Mouse (Mus musculus) forebrain, embryonic 15.5 days (tissue): ENCODE data around the gene Rarg. TPM values are rescaled to one million over a fixed set of nuclear protein-coding genes. Genes with fewer than 3 reads are reported as not detected.

Experiments
- ATAC-seq: fragments of 200-750 bp; cut with Nextera tagmentation; replicated peaks from 2 replicates; pipeline ENCODE4 v1.8.0; 2017; ENCODE audit warnings: mild to moderate bottlenecking, moderate TSS enrichment, moderate library complexity
- H3K27ac ChIP-seq: fragments of 300-500 bp; sonication (generic); replicated peaks from 2 replicates; pipeline ENCODE4 v1.5.1; 2015; ENCODE audit warnings: mild to moderate bottlenecking, inconsistent platforms
- H3K27me3 ChIP-seq: fragments of 300-500 bp; sonication (generic); 2 replicates; pipeline ENCODE4 v1.6.1; 2015; ENCODE audit warnings: inconsistent platforms
- H3K36me3 ChIP-seq: fragments of 300-500 bp; sonication (generic); 2 replicates; pipeline ENCODE4 v1.6.1; 2015; ENCODE audit warnings: mild to moderate bottlenecking, inconsistent platforms
- H3K4me1 ChIP-seq: fragments of 300-500 bp; sonication (generic); 2 replicates; pipeline ENCODE4 v1.6.1; 2015; ENCODE audit warnings: inconsistent platforms
- H3K4me2 ChIP-seq: fragments of 300-500 bp; sonication (generic); replicated peaks from 2 replicates; pipeline ENCODE4 v1.6.1; 2015; ENCODE audit warnings: mild to moderate bottlenecking, inconsistent platforms
- H3K4me3 ChIP-seq: fragments of 300-500 bp; sonication (generic); 2 replicates; pipeline ENCODE4 v1.5.1; 2015; ENCODE audit warnings: mild to moderate bottlenecking, inconsistent platforms
- H3K9ac ChIP-seq: fragments of 300-500 bp; sonication (generic); replicated peaks from 2 replicates; pipeline ENCODE4 v1.6.1; 2015; ENCODE audit warnings: mild to moderate bottlenecking, inconsistent platforms
- H3K9me3 ChIP-seq: fragments of 300-500 bp; sonication (generic); 2 replicates; pipeline ENCODE4 v1.6.1; 2016; ENCODE audit warnings: inconsistent platforms
- WGBS: fragments of 180-500 bp; shearing (Covaris S2); methylation state at CpG from one replicate; pipeline ENCODE4 v1.1.7; 2015; ENCODE audit warnings: mixed read lengths; 5-methylcytosine and 5-hydroxymethylcytosine counted together
- polyA plus RNA-seq: library from polyadenylated mRNA; unstranded; fragments of >200 nt; fragmentation: Nextera tagmentation; extraction: Ambion mirVana; gene quantifications from 2 replicates; pipeline ENCODE4 v1.2.1, GENCODE M21; 2015

Gene Rarg
- polyA plus RNA-seq, 1 experiment from 2014 or later: 5.9 TPM

DNA sequence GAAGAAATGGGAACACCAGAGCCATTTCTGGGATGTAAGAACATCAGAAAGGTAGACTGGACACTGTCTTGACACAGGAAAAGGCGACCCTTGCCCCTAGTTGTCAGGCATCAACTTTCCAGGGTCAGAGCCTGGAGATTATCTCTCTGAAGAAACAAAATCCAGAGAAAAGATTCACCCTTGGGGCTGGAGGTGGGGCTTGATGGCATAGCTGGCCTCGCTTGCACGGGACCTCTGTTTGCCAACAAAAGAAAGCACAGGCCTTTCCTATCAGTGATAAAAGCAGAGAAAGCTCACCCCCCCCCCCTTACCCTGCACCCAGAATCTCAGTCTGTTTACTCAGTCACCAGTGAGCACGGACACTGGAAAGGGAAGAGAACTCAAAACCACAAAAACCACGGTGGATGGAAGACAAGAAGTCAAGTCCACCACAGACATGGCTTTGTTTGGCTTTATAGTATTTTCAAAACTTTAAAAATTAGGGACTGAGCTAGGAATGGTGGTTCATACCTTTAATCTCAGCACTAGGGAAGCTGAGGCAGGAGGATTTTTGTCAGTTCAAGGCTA, 64.4 kb downstream of the Rarg start:
- Histone ChIP-seq H3K4me2 (no peak overlapping the region), H3K27me3 (no peaks in the 10 kb centered on the region), H3K27ac (no peak overlapping the region), H3K4me1 (no peaks in the 10 kb centered on the region), H3K36me3 (no peaks in the 10 kb centered on the region), H3K9me3 (no peaks in the 10 kb centered on the region), H3K9ac (no peak overlapping the region), H3K4me3 (no peak overlapping the region)
- WGBS: 74% methylated on average over 5 of the region's 5 CpGs
- no peak for ATAC-seq

DNA sequence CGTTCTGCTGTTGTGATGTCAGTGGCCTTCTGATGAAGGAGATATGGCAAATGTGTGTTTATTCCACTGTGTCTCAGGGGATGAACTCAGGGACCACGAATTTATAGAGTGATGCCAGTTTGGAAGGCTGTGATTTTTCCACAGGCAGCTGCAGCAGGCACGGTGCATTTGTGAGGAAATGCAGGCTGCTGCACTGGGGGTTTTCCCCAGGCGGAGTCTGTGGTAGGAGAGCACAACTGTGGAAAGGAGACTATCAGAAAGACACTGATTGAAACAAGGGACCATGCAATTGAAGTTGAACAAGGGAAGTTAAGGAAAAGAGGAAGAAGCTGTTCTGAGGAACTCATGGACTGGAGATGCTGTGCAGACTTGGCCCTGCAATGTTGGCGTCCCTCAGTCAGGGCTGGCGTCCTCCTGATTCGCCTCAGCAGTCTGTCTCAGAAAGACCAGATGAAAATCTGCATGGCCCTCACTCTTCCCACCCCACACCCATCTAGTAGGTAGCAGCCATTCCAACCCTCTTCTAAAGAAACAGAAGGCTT, 65.0 kb downstream of the Rarg start:
- Histone ChIP-seq H3K4me1 (no peaks in the 10 kb centered on the region), H3K9ac (no peak overlapping the region), H3K4me2 (no peak overlapping the region), H3K27me3 (no peaks in the 10 kb centered on the region), H3K36me3 (no peaks in the 10 kb centered on the region), H3K4me3 (no peak overlapping the region), H3K27ac (no peak overlapping the region), H3K9me3 (no peaks in the 10 kb centered on the region)
- WGBS: 81% methylated on average over 7 of the region's 7 CpGs
- no peak for ATAC-seq

DNA sequence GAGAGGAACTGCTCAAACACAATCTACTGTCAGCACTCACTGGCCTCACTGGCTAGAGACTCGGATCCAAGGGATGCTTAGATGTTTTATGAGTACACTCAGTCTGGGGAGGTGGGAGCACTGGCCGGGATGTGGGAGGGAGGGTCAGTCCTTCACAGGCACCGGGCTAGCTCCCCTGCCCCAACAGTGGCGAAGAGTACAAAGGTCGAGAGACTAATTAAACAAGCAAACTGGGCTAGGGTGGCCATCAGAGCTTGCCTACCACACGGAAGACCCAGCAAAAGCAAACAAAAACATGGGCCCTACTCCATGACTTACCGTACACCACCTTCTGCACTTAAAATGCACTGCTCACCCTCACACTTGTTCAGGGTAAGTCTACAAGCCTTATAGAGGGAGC, 65.6 kb downstream of the Rarg start:
- ATAC-seq: no peak
- WGBS: 80% methylated on average over 7 of the region's 7 CpGs

DNA sequence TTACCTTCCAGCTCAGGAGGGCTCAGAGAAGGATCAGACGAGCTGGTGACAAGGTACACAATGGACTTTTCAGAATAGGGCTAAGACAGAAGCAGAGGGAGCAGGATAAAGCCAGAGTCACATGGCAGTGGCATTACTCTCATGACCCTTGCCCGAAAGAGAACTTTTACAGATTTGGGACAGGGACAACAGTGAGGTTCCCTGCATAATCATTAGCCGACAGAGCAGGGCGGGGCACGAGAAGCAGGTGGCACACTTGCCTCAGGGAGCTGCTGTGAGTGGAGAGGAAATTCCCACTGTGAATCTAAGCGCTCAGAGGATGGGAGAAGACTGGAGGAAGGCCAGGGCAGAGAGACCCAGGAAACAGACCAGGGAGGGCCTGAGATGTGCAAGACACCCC, 68.4 kb downstream of the Rarg start:
- Histone ChIP-seq H3K27me3 (no peaks in the 10 kb centered on the region), H3K4me1 (no peaks in the 10 kb centered on the region), H3K27ac (no peak overlapping the region), H3K4me3 (no peak overlapping the region), H3K36me3 (no peaks in the 10 kb centered on the region), H3K9ac (no peak overlapping the region), H3K9me3 (no peaks in the 10 kb centered on the region), H3K4me2 (no peak overlapping the region)
- ATAC-seq: no peak
- 54% methylated on average over 6 of the region's 6 CpGs for WGBS

More for the DNA sequence above, 65.6 kb downstream of the Rarg start:
- Histone ChIP-seq H3K4me2 (no peak overlapping the region), H3K4me1 (no peaks in the 10 kb centered on the region), H3K36me3 (no peaks in the 10 kb centered on the region), H3K27me3 (no peaks in the 10 kb centered on the region), H3K9ac (no peak overlapping the region), H3K27ac (no peak overlapping the region), H3K9me3 (no peaks in the 10 kb centered on the region), H3K4me3 (no peak overlapping the region)

- Histone ChIP-seq H3K36me3 (no peaks in the 10 kb centered on the region), H3K27me3 (no peaks in the 10 kb centered on the region), H3K9me3 (no peaks in the 10 kb centered on the region), H3K4me1 (no peaks in the 10 kb centered on the region), H3K4me2 (no peak overlapping the region), H3K9ac (no peak overlapping the region), H3K27ac (no peak overlapping the region), H3K4me3 (no peak overlapping the region)
- no peak for ATAC-seq
- WGBS: 90% methylated on average over 10 of the region's 10 CpGs
Measured at GRCm38 (mm10) chr15:102188096-102188495, 69.2 kb downstream of the Rarg start.

DNA sequence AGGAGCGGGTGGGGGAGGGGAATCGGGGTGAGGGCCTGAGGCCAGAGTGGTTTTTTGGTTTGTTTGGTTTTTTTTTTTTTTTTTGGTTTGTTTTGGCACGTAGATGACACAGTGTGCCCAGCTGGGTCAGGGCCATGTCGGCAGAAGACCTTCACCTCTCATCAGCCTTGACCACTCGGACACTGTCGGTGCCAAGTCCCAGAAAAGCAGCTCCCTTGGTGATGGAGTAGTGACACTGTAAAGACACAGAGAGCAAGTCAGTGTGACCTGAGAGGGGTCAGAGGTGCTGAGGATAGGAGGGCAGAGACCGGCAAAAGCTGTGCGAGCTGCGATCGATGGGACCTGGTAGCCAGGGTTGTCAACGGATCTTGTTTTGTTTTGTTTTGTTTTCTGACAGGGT, 71.1 kb downstream of the Rarg start:
- WGBS: 81% methylated on average over 11 of the region's 11 CpGs
- no peaks in the 10 kb centered on the region for H3K9me3 ChIP-seq
- no peaks in the 10 kb centered on the region for H3K4me1 ChIP-seq
- no peak overlapping the region for H3K27ac ChIP-seq
- no peaks in the 10 kb centered on the region for H3K27me3 ChIP-seq
- H3K9ac ChIP-seq: no peak overlapping the region
- H3K4me3 ChIP-seq: no peak overlapping the region
- H3K4me2 ChIP-seq: no peak overlapping the region
- H3K36me3 ChIP-seq: no peaks in the 10 kb centered on the region
- no peak for ATAC-seq

Other genes with a start within 250 kb of the Rarg start
- 3.5 and 7.6 TPM in 2 replicates for gene Krt18, start 229.3 kb downstream of the Rarg start, polyA plus RNA-seq
- 98.9 and 99.5 TPM in 2 replicates for gene Eif4b, start 183.7 kb downstream of the Rarg start, polyA plus RNA-seq
- gene Tns2, start 157.1 kb downstream of the Rarg start, polyA plus RNA-seq: 4.9 and 6.9 TPM in 2 replicates
- 38.2 and 42.9 TPM in 2 replicates for gene Spryd3, start 121.3 kb downstream of the Rarg start, polyA plus RNA-seq
- gene Igfbp6, start 113.2 kb downstream of the Rarg start, polyA plus RNA-seq: 1.2 and 1.4 TPM in 2 replicates
- gene Soat2, start 107.0 kb downstream of the Rarg start, polyA plus RNA-seq: not detected in 2 replicates
- gene Zfp740, start 54.3 kb downstream of the Rarg start, polyA plus RNA-seq: 90.6 and 94.0 TPM in 2 replicates
- gene Csad, start 52.8 kb downstream of the Rarg start, polyA plus RNA-seq: 44.2 and 45.1 TPM in 2 replicates
- 0.33 and 0.99 TPM in 2 replicates for gene Itgb7, start 25.6 kb downstream of the Rarg start, polyA plus RNA-seq
- gene Gm9918, start 13.0 kb upstream of the Rarg start, polyA plus RNA-seq: not detected in 2 replicates
- gene Mfsd5, start 21.9 kb upstream of the Rarg start, polyA plus RNA-seq: 50.1 and 51.5 TPM in 2 replicates
- 10.2 and 15.2 TPM in 2 replicates for gene Espl1, start 38.7 kb upstream of the Rarg start, polyA plus RNA-seq
- gene Pfdn5, start 68.6 kb upstream of the Rarg start, polyA plus RNA-seq: 467 and 474 TPM in 2 replicates
- 98.2 and 108 TPM in 2 replicates for gene Myg1, start 74.2 kb upstream of the Rarg start, polyA plus RNA-seq
- 42.6 and 44.9 TPM in 2 replicates for gene Aaas, start 93.3 kb upstream of the Rarg start, polyA plus RNA-seq
- gene Sp7, start 109.7 kb upstream of the Rarg start, polyA plus RNA-seq: 0.36 and 0.40 TPM in 2 replicates
- gene Sp1, start 148.6 kb upstream of the Rarg start, polyA plus RNA-seq: 5.4 and 5.6 TPM in 2 replicates
- gene Amhr2, start 187.8 kb upstream of the Rarg start, polyA plus RNA-seq: 0.15 and 0.83 TPM in 2 replicates
- 85.8 and 89.1 TPM in 2 replicates for gene Prr13, start 201.5 kb upstream of the Rarg start, polyA plus RNA-seq
- gene Pcbp2, start 213.0 kb upstream of the Rarg start, polyA plus RNA-seq: 155 and 161 TPM in 2 replicates
- gene Gm10337, start 246.2 kb upstream of the Rarg start, polyA plus RNA-seq: 6.0 and 6.1 TPM in 2 replicates